Mouse (Mus musculus) ES-E14 (cell line): Measurements from ENCODE around the gene Ndufv1. TPM values are rescaled to one million over a fixed set of nuclear protein-coding genes. Genes with fewer than 3 reads are reported as not detected.
"Not testable (repeated sequence)": the region's sequence is repeated elsewhere in the genome, so short reads cannot be mapped to it uniquely, and the experiment has no call there.

ENCODE experiments used
- DNase-seq: peaks from one replicate; pipeline ENCODE4 v3.0.0-alpha.2; 2013; ENCODE audit warnings: low read depth, low spot score
- H3K27ac ChIP-seq: 2 replicates; pipeline ENCODE4 v1.5.1; 2012; ENCODE audit warnings: low read depth, mild to moderate bottlenecking, low read length, moderate library complexity, mixed read lengths; ENCODE audit not compliant: poor library complexity, insufficient read depth, severe bottlenecking
- H3K36me3 ChIP-seq: 2 replicates; pipeline ENCODE4 v1.6.1; 2012; ENCODE audit warnings: mild to moderate bottlenecking, low read length, moderate library complexity, mixed read lengths; ENCODE audit not compliant: control insufficient read depth, poor library complexity, insufficient read depth, severe bottlenecking
- H3K4me1 ChIP-seq, 2 experiments: fragments of 150-350 bp in 1 of 2; sonication (generic) in 1 of 2; 2 replicates each; pipeline ENCODE4 v1.6.1; 2012; ENCODE audit warnings: low read length in 2 of 2, mild to moderate bottlenecking in 1 of 2, mixed read lengths in 1 of 2; ENCODE audit not compliant: control insufficient read depth in 2 of 2, insufficient read depth in 2 of 2, poor library complexity in 1 of 2
- H3K4me3 ChIP-seq, 2 experiments: fragments of 150-350 bp in 1 of 2; sonication (generic) in 1 of 2; 2 replicates each; pipeline ENCODE4 v1.5.1; 2012; ENCODE audit warnings: low read length in 2 of 2, low read depth in 1 of 2, mild to moderate bottlenecking in 1 of 2, mixed read lengths in 1 of 2; ENCODE audit not compliant: insufficient read depth in 1 of 2, poor library complexity in 1 of 2, severe bottlenecking in 1 of 2
- H3K9ac ChIP-seq: 2 replicates; pipeline ENCODE4 v1.6.1; 2012; ENCODE audit warnings: low read depth, mild to moderate bottlenecking, low read length, mixed read lengths; ENCODE audit not compliant: poor library complexity, insufficient read depth, severe bottlenecking
- H3K9me3 ChIP-seq: fragments of 150-350 bp; sonication (generic); 2 replicates; pipeline ENCODE4 v1.6.1; 2012; ENCODE audit warnings: low read depth, mild to moderate bottlenecking, low read length; ENCODE audit not compliant: control insufficient read depth, insufficient read depth
- CHD2 ChIP-seq: IDR thresholded peaks from 2 replicates; pipeline ENCODE4 v1.6.1; 2014; ENCODE audit warnings: mild to moderate bottlenecking, low read depth, low read length, inconsistent platforms
- HCFC1 ChIP-seq: IDR thresholded peaks from 2 replicates; pipeline ENCODE4 v1.6.1; 2012; ENCODE audit warnings: low read length, inconsistent platforms, borderline replicate concordance; ENCODE audit not compliant: insufficient read depth
- MAFK ChIP-seq: IDR thresholded peaks from 2 replicates; pipeline ENCODE4 v1.6.1; 2014; ENCODE audit warnings: mild to moderate bottlenecking, low read depth, low read length, inconsistent platforms; ENCODE audit not compliant: insufficient read depth
- ZC3H11A ChIP-seq: IDR thresholded peaks from 2 replicates; pipeline ENCODE4 v1.6.1; 2012; ENCODE audit warnings: low read depth, mild to moderate bottlenecking, inconsistent platforms, low read length, borderline replicate concordance
- ZNF384 ChIP-seq: IDR thresholded peaks from 2 replicates; pipeline ENCODE4 v1.6.1; 2012; ENCODE audit warnings: low read depth, low read length, inconsistent platforms
- in situ Hi-C, 2 experiments: fragments of 600-800 bp; cut with MboI; formaldehyde crosslinking; loops; one replicate each; pipeline ENCODE4 v1.15.1; 2025; ENCODE audit warnings: low sequenced_read_pairs in 2 of 2, inconsistent platforms in 1 of 2; ENCODE audit not compliant: unreplicated experiment in 2 of 2
- total RNA-seq: library from RNA; depleted of rRNA; stranded (reverse); fragments of 300-350 nt; gene quantifications from 2 replicates; pipeline ENCODE4 v1.2.3, GENCODE M21; 2012

Gene Ndufv1
- total RNA-seq, 1 experiment: 182 TPM

GRCm38 (mm10) chr19:3966330-3967075 lies 46.1 kb downstream of the Ndufv1 start:
- DNase-seq: no peak
- H3K4me3 ChIP-seq: no peak overlapping the region
- in situ Hi-C loops: no loop called here

GRCm38 (mm10) chr19:3964030-3964429 lies 48.6 kb downstream of the Ndufv1 start:
- no peak for TF ChIP-seq HCFC1
- no peak for TF ChIP-seq ZC3H11A
- no peak for TF ChIP-seq MAFK
- Histone ChIP-seq H3K4me1 (no peaks in the 10 kb centered on the region; a peak in 1 of 4 replicates), H3K36me3 (no peaks in the 10 kb centered on the region), H3K9ac (no peak overlapping the region), H3K4me3 (no peak overlapping the region), H3K9me3 (no peaks in the 10 kb centered on the region), H3K27ac (no peak overlapping the region)
- DNase-seq: no peak
- in situ Hi-C loops: no loop called here

More at GRCm38 (mm10) chr19:3966330-3967075, 46.1 kb downstream of the Ndufv1 start:
- Histone ChIP-seq H3K27ac (no peak overlapping the region), H3K36me3 (no peaks in the 10 kb centered on the region), H3K9ac (no peak overlapping the region), H3K9me3 (no peaks in the 10 kb centered on the region), H3K4me1 (no peaks in the 10 kb centered on the region; a peak in 1 of 4 replicates)
- TF ChIP-seq MAFK: no peak
- no peak for TF ChIP-seq HCFC1

- no peaks in the 10 kb centered on the region for H3K4me1 ChIP-seq
- no peak overlapping the region for H3K9ac ChIP-seq
- no peaks in the 10 kb centered on the region for H3K9me3 ChIP-seq
- H3K4me3 ChIP-seq: no peak overlapping the region
- H3K27ac ChIP-seq: no peak overlapping the region
- in situ Hi-C loops: no loop called here
- peak; percentile 42 for DNase-seq
- no peak for TF ChIP-seq MAFK
- TF ChIP-seq ZC3H11A: no peak
- TF ChIP-seq HCFC1: no peak
- no peak for TF ChIP-seq ZNF384
- no peak for TF ChIP-seq CHD2
- H3K36me3 ChIP-seq: no peaks in the 10 kb centered on the region
Observed at GRCm38 (mm10) chr19:3962469-3962868, 50.1 kb downstream of the Ndufv1 start.

GRCm38 (mm10) chr19:3961805-3962204 lies 50.8 kb downstream of the Ndufv1 start:
- H3K9me3 ChIP-seq, H3K4me1 ChIP-seq, H3K9ac ChIP-seq, DNase-seq, H3K27ac ChIP-seq, in situ Hi-C loops, H3K4me3 ChIP-seq, H3K36me3 ChIP-seq: not testable (repeated sequence)

GRCm38 (mm10) chr19:3960211-3960610 lies 52.4 kb downstream of the Ndufv1 start:
- Histone ChIP-seq H3K4me3 (no peak overlapping the region), H3K4me1 (no peaks in the 10 kb centered on the region), H3K9me3 (no peaks in the 10 kb centered on the region), H3K36me3 (no peaks in the 10 kb centered on the region), H3K9ac (no peak overlapping the region), H3K27ac (no peak overlapping the region)
- TF ChIP-seq ZNF384 (no peak), ZC3H11A (no peak), HCFC1 (no peak), CHD2 (no peak), MAFK (no peak)
- DNase-seq: no peak
- in situ Hi-C loops: no loop called here
